In the genomic region with DNA sequence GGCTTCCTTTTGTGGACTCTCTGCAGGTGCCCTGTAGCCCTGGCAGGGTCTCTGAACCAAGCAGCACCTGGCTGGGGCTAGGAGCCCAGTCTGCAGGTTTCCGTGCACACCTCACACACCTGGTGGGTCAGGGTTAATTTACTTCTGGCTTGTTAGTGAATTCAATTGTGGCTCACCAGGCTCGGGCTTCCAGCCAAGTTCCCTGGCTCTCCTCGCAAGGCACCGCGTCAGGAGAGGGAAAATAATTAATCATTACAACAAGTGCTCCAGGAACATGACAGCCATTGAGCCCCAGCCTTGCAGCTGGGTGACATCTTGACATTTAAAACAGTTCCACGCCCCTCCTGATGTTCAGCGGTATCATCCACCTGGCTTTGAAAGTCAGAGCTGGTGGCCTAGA, we compare ENCODE assay signal across 9 mouse cellular contexts.
DNase-seq lines count a peak whose midpoint lies in the region; ATAC-seq and TF ChIP-seq lines count a peak whose summit lies in the region.
"Had no signal": no experiment of that assay in that cellular context is flagged by ENCODE, and none has a peak within 500 bp of the region (broad histone marks: within the 10 kb centered on the region; RNA-seq: fewer than 3 reads in every experiment).

No protein-coding gene starts in this region.

- no peaks in the 10 kb centered on the region for H3K9me3 ChIP-seq in hindbrain, embryonic 10.5 days
- 0 out of 2 replicates have a peak, but pooled peaks cover 4% of the 10 kb centered on the region for H3K9me3 ChIP-seq in hindbrain, embryonic 12.5 days (replicated peaks)

- TF ChIP-seq CTCF in brain, embryonic 14.5 days (IDR thresholded peaks at IDR 0.05; ENCODE audit: borderline replicate concordance, extremely low read depth, insufficient read depth, insufficient read length): no peak

- TF ChIP-seq POLR2A in brain, embryonic 14.5 days (IDR thresholded peaks at IDR 0.05; ENCODE audit: borderline replicate concordance, extremely low read depth, insufficient read depth, insufficient read length, poor library complexity, severe bottlenecking): no peak

- peaks cover 54% of the 10 kb centered on the region for H3K4me1 ChIP-seq in hindbrain, embryonic 10.5 days (replicated peaks)
- peaks cover 36% of the 10 kb centered on the region for H3K4me1 ChIP-seq in hindbrain, embryonic 12.5 days

- no peak overlapping the region for H3K9ac ChIP-seq in hindbrain, embryonic 12.5 days

- no peak overlapping the region for H3K4me2 ChIP-seq in hindbrain, embryonic 12.5 days (replicated peaks)

- ATAC-seq in hindbrain, embryonic 12.5 days (ENCODE audit: low FRiP score): no peak

- H3K4me3 ChIP-seq in hindbrain, embryonic 10.5 days: no peak overlapping the region
- no peak overlapping the region for H3K4me3 ChIP-seq in hindbrain, embryonic 12.5 days

- no peaks in the 10 kb centered on the region for H3K36me3 ChIP-seq in hindbrain, embryonic 10.5 days
- no peaks in the 10 kb centered on the region for H3K36me3 ChIP-seq in hindbrain, embryonic 12.5 days

- H3K27me3 ChIP-seq in hindbrain, embryonic 10.5 days (ENCODE audit: insufficient read depth, poor library complexity, severe bottlenecking): peaks cover 87% of the 10 kb centered on the region
- H3K27me3 ChIP-seq in hindbrain, embryonic 12.5 days: peaks cover 44% of the 10 kb centered on the region

- H3K27ac ChIP-seq in hindbrain, embryonic 10.5 days: 0 out of 2 replicates have a peak overlapping the region, but pooled peaks have one; percentile 9
- no peak overlapping the region for H3K27ac ChIP-seq in hindbrain, embryonic 12.5 days

- no peak for DNase-seq in hindbrain, embryonic 10.5 days (ENCODE audit: low spot score)
- DNase-seq in adrenal gland, postnatal 10 days: peak; percentile 69
- DNase-seq in brain, embryonic 14.5 days (ENCODE audit: low read depth): peak; percentile 76
- peak; percentile 75 to 83 for DNase-seq in kidney, postnatal 4 days
- DNase-seq in T-cell, adult 2 months (ENCODE audit: low spot score): no peak
- no peak for DNase-seq in gastrocnemius, adult 8-10 months (ENCODE audit: low spot score in 2 of 2)
- no peak for DNase-seq in liver
- DNase-seq: spleen, adult 18-20 months had no signal

- 79% methylated on average over 7 of the region's 7 CpGs for WGBS in hindbrain, embryonic 10.5 days
- 26% methylated on average over 7 of the region's 7 CpGs for WGBS in hindbrain, embryonic 12.5 days

Comparison
In these comparisons a context has a peak if more than half of its experiments do, and no peak if none do; other contexts are left out.
1. DNase-seq: peak in adrenal gland, postnatal 10 days (single experiment), brain, embryonic 14.5 days (single experiment) and kidney, postnatal 4 days (2 of 2); none in hindbrain, embryonic 10.5 days (single experiment), T-cell, adult 2 months (single experiment), gastrocnemius, adult 8-10 months (0 of 2) and liver (single experiment).